Mouse (Mus musculus) gastrocnemius, postnatal 25 days (tissue): ENCODE measurements around the gene Abhd5. TPM values are rescaled to one million over a fixed set of nuclear protein-coding genes. Genes with fewer than 3 reads are reported as not detected.

Source experiments
- DNase-seq: peaks from one replicate; pipeline ENCODE4 v3.0.0; 2022
- total RNA-seq, 2 experiments: library from RNA; stranded (reverse); gene quantifications; 1 replicate in 1 of 2; 2 replicates in 1 of 2; pipeline ENCODE4 v1.2.3; 2021

The Abhd5 gene
- total RNA-seq, 2 experiments from 2014 or later = 31.7 to 43.5 TPM

GRCm38 (mm10) chr9:122347882-122348281, 3.5 kb upstream of the Abhd5 start:
- DNase-seq = no peak

GRCm38 (mm10) chr9:122349286-122349685, 2.1 kb upstream of the Abhd5 start:
- DNase-seq = no peak

GRCm38 (mm10) chr9:122350396-122351130, 845 bp upstream of the Abhd5 start:
- no peak for DNase-seq

GRCm38 (mm10) chr9:122352025-122352392, 601 bp downstream of the Abhd5 start:
- DNase-seq = no peak

- no peak for DNase-seq
These were observed 1.5 kb downstream of the Abhd5 start for GRCm38 (mm10) chr9:122352911-122353310.

GRCm38 (mm10) chr9:122354240-122354639, 2.8 kb downstream of the Abhd5 start:
- DNase-seq = no peak

GRCm38 (mm10) chr9:122357073-122357472, 5.7 kb downstream of the Abhd5 start:
- no peak for DNase-seq

- no peak for DNase-seq
These were observed 6.2 kb downstream of the Abhd5 start for GRCm38 (mm10) chr9:122357626-122358025.

- DNase-seq = no peak
These were observed 12.8 kb downstream of the Abhd5 start for GRCm38 (mm10) chr9:122364171-122364570.

- no peak for DNase-seq
These were observed 18.9 kb downstream of the Abhd5 start for GRCm38 (mm10) chr9:122370292-122370794.

- DNase-seq = no peak
These were observed 21.1 kb downstream of the Abhd5 start for GRCm38 (mm10) chr9:122372506-122372905.

GRCm38 (mm10) chr9:122372991-122373390, 21.6 kb downstream of the Abhd5 start:
- no peak for DNase-seq

GRCm38 (mm10) chr9:122378986-122379385, 27.6 kb downstream of the Abhd5 start:
- DNase-seq = no peak

GRCm38 (mm10) chr9:122380959-122381358, 29.6 kb downstream of the Abhd5 start:
- no peak for DNase-seq

GRCm38 (mm10) chr9:122382006-122382405, 30.6 kb downstream of the Abhd5 start:
- DNase-seq = no peak

- DNase-seq = no peak
These were observed 34.6 kb downstream of the Abhd5 start for GRCm38 (mm10) chr9:122386015-122386414.

GRCm38 (mm10) chr9:122389287-122389920, 38.0 kb downstream of the Abhd5 start:
- no peak for DNase-seq

- DNase-seq = no peak
These were observed 44.4 kb downstream of the Abhd5 start for GRCm38 (mm10) chr9:122395816-122396215.

GRCm38 (mm10) chr9:122397156-122397555, 45.7 kb downstream of the Abhd5 start:
- no peak for DNase-seq

GRCm38 (mm10) chr9:122398746-122399145, 47.3 kb downstream of the Abhd5 start:
- no peak for DNase-seq

GRCm38 (mm10) chr9:122401239-122401638, 49.8 kb downstream of the Abhd5 start:
- no peak for DNase-seq

- no peak for DNase-seq
These were observed 59.2 kb downstream of the Abhd5 start for GRCm38 (mm10) chr9:122410437-122411175.

GRCm38 (mm10) chr9:122414648-122415047, 63.2 kb downstream of the Abhd5 start:
- DNase-seq = no peak
